Mouse (Mus musculus) bone marrow macrophage, adult 2 months (primary cell): ENCODE measurements around the gene Tnik. TPM values are rescaled to one million over a fixed set of nuclear protein-coding genes. Genes with fewer than 3 reads are reported as not detected.

Experiments used
- H3K27ac ChIP-seq: 2 replicates; pipeline ENCODE4 v1.5.1; 2012; ENCODE audit warnings: low read depth, low read length; ENCODE audit not compliant: insufficient read depth
- H3K4me1 ChIP-seq: 2 replicates; pipeline ENCODE4 v1.6.1; 2012; ENCODE audit warnings: low read length; ENCODE audit not compliant: control insufficient read depth, insufficient read depth
- H3K4me3 ChIP-seq: 2 replicates; pipeline ENCODE4 v1.5.1; 2012; ENCODE audit warnings: mild to moderate bottlenecking, low read length, moderate library complexity; ENCODE audit not compliant: insufficient read depth
- CTCF ChIP-seq: IDR thresholded peaks from 2 replicates; pipeline ENCODE4 v1.5.1; 2012; ENCODE audit warnings: low read depth, mild to moderate bottlenecking, low read length, moderate library complexity
- POLR2A ChIP-seq: IDR thresholded peaks from 2 replicates; pipeline ENCODE4 v1.6.1; 2012; ENCODE audit warnings: mild to moderate bottlenecking, low read depth, low read length, borderline replicate concordance
- polyA plus RNA-seq: library from polyadenylated mRNA; stranded (reverse); fragments of >200 nt; gene quantifications from 2 replicates; pipeline ENCODE4 v1.2.4, GENCODE M21; 2012; ENCODE audit not compliant: missing spikeins, insufficient read depth, insufficient read length

Gene Tnik
- polyA plus RNA-seq, 1 experiment = 0.54 TPM

DNA sequence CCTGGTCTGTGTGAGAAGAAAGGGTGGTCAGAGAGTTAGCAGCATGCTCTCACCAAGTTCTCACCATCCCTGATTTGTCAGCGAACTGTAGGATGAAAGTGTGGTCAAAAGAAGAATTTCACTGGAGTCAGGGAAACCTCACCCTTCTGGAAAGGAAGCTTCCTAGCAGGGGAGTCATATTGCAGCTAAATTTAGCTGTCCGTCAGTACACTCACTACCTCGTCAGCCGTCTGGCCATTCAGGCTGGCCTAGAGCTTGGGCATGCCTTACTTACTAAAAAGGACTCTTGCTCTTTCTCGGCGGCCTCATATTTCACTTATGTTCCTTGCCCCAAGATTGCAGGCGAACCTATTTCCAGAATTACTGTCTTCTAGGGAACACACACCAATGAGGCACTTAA, 222.7 kb downstream of the Tnik start:
- no peak overlapping the region for H3K27ac ChIP-seq
- H3K4me1 ChIP-seq = no peaks in the 10 kb centered on the region
- TF ChIP-seq POLR2A = no peak
- TF ChIP-seq CTCF = no peak

DNA sequence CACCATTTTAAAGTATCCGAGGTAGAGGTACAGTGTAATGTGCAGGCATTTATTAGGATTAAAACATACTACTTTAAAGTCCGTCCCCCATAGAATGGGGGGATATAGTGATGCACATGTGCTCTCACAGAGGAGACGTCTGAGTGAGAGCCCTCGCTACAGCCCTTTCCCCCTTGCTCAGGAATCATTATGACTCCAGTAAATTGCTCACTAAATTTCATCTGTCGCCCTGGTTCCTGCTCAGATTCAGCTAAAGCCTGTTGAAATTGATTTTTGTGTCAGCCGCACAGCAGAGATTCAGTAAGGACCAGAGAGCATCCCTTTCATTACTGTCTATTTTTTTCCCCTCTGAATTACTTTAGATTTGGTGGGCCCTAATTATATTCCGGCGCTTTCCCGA, 224.4 kb downstream of the Tnik start:
- no peaks in the 10 kb centered on the region for H3K4me1 ChIP-seq
- TF ChIP-seq POLR2A (no peak), CTCF (no peak)
- no peak overlapping the region for H3K27ac ChIP-seq
- no peak overlapping the region for H3K4me3 ChIP-seq

More for the DNA sequence above, 222.7 kb downstream of the Tnik start:
- no peak overlapping the region for H3K4me3 ChIP-seq

DNA sequence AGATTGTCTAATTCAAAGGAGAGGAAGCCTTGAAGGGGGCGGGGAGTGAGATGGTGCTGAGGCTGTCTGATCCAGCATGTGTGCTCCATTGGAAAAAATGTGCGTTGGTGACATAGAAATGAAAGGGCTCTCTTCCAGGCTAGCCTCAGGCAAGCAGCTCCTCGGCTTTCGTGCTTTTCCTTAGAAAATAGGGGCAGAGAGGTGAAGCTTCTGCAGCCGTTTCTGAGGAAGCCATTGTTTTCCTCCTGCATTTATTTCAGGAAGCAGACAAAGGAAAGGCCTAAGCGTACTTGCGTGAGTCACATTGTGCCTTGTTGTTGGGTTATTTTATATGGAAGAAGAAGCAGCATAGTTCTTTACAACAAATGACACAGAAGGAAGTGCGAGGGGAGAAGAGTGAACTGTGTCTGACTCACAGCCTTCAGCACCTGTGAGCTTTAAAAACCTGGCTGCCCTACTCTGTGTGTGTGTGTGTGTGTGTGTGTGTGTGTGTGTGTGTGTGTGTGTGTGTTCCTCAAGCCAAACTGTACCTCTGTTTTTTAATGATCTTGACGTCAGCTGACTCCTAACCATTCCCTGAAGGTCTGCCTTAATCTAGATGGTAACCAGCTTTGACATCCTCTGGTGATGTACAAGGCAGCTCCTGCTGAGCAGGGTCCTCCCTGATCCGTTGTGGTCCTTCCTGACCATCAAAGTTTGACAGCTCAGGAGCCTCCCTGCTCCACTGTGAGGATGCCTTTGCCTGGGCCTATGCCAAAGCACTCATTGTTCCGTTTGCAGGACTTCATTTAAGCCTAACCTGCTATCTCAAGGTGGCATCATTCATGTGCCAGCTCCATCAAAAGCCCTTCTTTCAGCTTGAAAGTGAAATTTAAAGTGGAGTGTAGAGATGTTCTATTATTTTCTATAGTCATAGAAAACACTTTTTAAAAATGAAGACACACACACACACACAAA, 228.3 kb downstream of the Tnik start:
- TF ChIP-seq POLR2A (no peak), CTCF (no peak)
- no peak overlapping the region for H3K27ac ChIP-seq
- no peaks in the 10 kb centered on the region for H3K4me1 ChIP-seq
- H3K4me3 ChIP-seq = no peak overlapping the region

DNA sequence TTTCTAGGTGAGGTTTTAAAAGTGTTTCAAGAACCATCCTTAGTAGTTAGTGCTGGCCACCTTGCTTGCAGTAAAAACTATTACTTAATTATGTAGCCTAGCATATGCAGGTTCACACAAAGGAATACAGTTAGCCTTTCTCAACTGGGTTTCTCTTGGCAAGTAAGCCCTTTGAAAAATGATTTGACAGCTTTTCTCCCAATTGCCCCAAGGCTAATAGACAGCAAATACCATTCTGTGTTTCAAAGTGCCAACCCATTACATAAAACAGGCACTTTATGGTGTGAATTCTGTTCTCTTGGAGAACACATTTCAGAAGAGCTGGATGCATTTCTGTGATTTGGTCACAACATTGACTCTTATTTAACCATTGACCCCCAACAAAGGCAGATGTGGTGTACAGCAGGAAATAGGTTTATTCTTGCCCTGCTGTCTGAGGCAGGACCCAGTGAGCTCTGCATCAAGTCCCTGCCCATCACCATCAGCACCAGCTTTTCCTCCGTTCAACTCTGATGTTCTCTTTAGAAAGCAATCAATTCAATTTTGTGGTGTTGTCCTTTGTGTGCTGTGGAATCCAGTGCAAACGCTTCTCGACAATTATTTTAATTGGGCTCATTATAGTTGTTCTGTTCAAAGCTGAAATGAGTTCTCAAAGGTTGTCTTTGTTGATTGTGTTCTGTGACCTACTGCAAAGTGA, 233.9 kb downstream of the Tnik start:
- TF ChIP-seq POLR2A (no peak), CTCF (no peak)
- Histone ChIP-seq H3K27ac (no peak overlapping the region), H3K4me3 (no peak overlapping the region), H3K4me1 (no peaks in the 10 kb centered on the region)

DNA sequence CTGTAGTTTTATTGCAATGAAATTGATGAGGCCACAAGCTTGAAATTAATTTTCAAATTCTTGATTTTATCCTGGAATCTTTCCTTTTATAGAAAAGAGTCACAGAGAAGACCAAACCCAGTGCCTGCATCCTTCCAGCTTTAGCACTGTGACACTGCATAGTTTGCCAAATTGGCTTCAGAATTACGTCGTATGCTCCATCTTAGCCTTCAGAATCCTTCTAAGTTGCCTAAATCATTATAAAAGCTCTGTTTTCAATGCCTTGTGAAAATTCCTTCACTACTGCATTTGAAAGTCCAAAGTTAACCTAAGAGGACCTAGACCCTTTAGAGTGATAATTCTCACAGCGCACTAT, 234.5 kb downstream of the Tnik start:
- no peaks in the 10 kb centered on the region for H3K4me1 ChIP-seq
- no peak for TF ChIP-seq CTCF
- TF ChIP-seq POLR2A = no peak
- H3K4me3 ChIP-seq = no peak overlapping the region
- no peak overlapping the region for H3K27ac ChIP-seq

DNA sequence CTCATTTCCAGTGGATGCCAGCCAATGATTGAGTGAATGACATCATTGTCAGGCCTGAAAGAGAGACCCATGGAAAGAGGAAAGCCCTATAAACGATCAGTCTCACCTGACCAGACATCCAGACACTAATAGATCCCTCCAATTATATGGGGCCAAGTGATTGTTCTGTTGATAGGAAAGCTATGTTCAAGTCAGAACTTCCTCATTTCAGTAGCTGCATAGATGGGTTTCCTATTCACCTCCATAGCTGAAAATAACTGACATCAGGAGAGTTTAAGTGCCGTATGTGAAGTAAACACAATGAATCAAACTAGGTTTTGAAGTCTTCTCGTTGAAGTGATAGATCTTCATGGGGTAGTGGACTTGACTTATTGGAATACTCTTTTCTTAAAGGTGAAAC, 239.7 kb downstream of the Tnik start:
- Histone ChIP-seq H3K27ac (no peak overlapping the region), H3K4me3 (no peak overlapping the region), H3K4me1 (no peaks in the 10 kb centered on the region)
- TF ChIP-seq CTCF = no peak
- TF ChIP-seq POLR2A = no peak

DNA sequence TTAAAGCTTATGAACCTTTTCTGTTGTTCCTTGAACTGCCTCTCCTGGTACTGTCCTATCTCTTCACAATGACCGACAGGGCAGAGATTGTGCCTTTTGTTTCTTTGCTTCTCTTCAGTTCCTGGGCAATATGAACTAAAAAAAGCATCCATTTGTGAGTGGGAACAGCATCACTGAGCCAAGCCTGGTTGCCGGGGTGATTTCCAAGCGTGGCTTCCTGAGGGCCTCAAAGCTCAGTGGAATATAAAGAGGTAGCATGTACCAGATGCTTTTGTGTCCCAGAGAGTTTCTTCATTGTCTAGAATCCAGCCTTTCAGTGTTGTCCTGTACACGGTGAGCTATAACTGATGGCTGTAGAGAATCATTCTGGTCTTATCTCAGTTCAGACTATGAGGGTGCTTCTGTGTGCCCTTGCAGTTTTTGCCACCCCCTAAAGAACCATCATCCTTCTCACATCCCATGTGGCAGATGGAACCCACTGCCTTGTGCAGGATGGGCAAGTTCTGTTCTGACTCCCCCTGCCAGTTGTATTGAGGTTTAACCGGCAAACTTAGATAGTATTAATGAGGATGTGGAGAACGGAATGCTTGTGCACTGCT, 246.4 kb downstream of the Tnik start:
- TF ChIP-seq CTCF (no peak), POLR2A (no peak)
- H3K4me1 ChIP-seq = no peaks in the 10 kb centered on the region
- H3K4me3 ChIP-seq = no peak overlapping the region
- no peak overlapping the region for H3K27ac ChIP-seq

DNA sequence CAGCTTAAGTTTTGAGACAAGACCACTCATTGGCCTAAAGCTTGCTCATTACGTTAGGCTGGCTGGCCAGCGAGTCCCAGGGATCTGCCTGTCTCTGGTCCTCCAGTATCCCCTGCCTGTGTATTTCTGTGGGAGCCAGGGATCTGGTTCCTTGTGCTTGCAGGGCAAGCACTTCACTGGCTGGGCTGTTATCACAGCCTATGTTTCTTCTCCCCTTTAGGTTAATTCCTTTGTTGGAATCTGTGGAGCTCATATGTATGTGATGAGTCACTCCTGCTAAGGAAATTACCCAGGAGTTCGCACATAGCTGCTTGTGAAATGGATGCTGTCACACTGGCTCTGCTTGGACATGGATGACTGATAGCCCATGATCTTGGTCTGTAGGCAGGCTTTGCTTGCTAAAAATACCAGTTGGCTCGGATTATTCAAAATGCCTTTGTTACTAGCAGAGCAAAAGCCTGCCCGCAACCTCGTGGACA, 260.0 kb downstream of the Tnik start:
- no peak overlapping the region for H3K27ac ChIP-seq
- H3K4me3 ChIP-seq = no peak overlapping the region
- no peaks in the 10 kb centered on the region for H3K4me1 ChIP-seq
- TF ChIP-seq POLR2A (no peak), CTCF (no peak)

DNA sequence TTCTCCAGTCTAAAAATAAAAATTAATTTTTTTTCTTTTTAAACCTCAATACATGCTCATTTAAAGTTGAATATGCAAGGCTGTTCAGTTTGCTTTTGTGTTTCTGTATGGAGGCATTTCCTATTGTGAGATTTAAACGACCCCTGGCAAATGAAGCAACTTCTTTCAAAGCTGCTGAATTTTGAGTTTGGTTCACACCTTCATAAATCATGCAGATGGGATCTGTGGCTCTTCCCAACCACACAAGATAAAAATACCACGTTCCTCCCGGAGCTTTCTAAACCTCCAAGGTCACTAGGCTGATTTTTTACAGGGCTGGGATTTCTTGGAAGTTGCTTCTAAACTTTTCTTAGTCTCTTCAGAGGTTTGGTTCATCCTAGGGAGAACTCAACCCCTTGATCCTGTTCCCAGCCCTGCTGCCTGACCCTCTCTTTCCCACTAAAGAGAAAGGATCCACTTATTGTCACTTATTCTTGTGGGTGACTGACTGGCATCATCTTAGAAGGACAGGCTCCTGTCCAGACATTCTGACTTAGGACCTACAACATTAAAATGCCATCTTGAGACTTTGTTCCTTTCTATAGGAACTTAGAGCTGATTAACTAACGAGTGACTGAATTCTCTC, 260.6 kb downstream of the Tnik start:
- Histone ChIP-seq H3K4me3 (no peak overlapping the region), H3K4me1 (no peaks in the 10 kb centered on the region), H3K27ac (no peak overlapping the region)
- TF ChIP-seq CTCF (no peak), POLR2A (no peak)

DNA sequence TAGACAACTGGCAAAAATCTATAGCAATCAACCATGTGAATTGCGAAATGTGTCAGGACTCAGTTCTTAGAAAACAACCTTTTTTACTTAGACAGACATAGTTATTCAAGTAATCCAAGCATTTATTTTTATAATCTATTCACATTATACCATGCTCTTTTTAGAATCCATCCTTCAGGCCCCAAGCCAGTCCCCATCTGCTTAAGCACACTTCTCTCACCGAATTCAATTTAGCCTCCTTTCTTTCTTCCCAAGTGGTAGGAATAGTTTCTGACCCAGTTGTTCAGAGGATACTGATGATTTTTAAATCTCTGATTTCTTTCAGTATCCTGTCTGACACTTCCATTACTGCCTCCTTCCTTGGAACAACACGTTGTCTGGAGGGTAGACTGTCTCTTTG, 261.5 kb downstream of the Tnik start:
- no peak overlapping the region for H3K27ac ChIP-seq

More for the DNA sequence above, 261.5 kb downstream of the Tnik start:
- Histone ChIP-seq H3K4me3 (no peak overlapping the region), H3K4me1 (no peaks in the 10 kb centered on the region)
- no peak for TF ChIP-seq CTCF
- TF ChIP-seq POLR2A = no peak
